Mouse (Mus musculus): ENCODE data around the gene Toe1. TPM values are rescaled to one million over a fixed set of nuclear protein-coding genes. Genes with fewer than 3 reads are reported as not detected.

Toe1 gene
- total RNA-seq, 1 experiment from 2014 or later: 47.6 TPM

DNA sequence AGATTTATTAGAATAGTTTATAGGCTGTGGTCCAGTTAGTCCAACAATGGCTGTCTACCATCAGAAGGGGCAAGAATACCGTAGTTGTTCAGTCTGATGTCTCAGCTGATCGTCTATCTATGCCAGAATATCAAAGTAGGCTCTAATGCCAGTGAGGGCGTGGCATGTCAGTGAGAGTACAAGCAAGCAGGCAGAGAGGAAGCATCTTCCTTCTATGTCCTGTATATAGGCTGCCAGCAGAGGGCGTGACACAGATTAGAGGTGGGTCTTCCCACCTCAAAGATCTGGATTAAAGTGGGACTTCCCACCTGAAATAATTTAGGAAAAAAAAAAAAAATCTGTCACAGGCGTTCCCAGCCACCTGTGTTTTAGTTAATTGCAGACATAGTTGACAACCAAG lies 7.5 kb downstream of the Toe1 start:
- peak; percentile 51 for ATAC-seq (ENCODE audit: extremely low read depth, insufficient number of reproducible peaks, low FRiP score, poor library complexity, severe bottlenecking)

DNA sequence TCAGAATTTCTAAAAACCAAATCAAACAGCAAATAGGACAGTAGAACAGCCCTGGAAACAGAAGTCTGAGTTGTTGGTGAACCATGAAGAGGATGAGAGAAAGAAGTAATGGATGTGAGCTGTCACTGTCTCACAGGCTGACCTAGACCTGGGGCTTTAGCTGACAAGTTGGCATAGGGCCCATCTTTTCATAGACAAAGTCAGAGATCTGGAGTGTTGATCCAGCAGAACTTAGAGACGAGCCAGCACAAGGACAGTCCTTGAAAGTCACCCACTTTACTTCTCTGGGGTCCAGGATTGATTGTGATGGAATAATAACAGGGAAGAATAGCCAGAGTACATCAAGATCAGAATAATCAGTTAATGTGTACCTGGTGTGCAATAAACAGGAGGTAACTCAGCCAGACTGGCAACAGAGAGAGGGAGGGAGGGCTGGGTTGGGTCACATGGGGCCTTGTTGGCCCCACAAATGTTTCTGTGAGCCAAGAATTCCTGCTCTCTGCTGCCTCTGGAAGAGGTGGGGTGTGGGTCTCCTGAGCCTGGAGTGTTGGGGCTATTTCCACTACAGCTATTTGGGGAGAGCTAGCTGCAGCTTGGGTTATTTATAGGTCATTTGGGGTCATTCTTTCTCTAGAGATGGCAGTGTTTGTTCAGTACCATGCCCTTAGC lies 10.9 kb downstream of the Toe1 start:
- no peak for ATAC-seq (ENCODE audit: extremely low read depth, insufficient number of reproducible peaks, low FRiP score, poor library complexity, severe bottlenecking)

DNA sequence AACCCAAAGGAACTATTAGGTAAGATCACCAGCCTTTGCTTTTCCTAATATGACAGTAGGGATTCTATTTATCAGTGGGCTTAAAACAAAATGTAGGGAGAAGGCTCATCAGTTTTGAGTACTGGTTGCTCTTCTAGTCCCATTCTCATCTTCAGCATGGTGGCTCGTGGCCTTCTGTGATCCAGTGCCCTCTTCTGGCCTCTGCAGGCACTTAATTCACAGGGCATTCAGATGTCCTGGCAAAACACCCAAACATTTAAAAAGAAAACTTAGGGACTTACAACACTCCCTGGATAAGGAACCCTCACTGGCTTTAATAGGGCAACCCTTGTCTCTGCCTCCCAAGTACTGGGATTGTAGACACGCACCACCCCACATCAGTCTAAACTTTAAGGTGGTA lies 13.2 kb downstream of the Toe1 start:
- no peak for ATAC-seq (ENCODE audit: extremely low read depth, insufficient number of reproducible peaks, low FRiP score, poor library complexity, severe bottlenecking)

GRCm38 (mm10) chr4:116792453-116792852 lies 15.0 kb downstream of the Toe1 start:
- no peak for ATAC-seq (ENCODE audit: extremely low read depth, insufficient number of reproducible peaks, low FRiP score, poor library complexity, severe bottlenecking)

DNA sequence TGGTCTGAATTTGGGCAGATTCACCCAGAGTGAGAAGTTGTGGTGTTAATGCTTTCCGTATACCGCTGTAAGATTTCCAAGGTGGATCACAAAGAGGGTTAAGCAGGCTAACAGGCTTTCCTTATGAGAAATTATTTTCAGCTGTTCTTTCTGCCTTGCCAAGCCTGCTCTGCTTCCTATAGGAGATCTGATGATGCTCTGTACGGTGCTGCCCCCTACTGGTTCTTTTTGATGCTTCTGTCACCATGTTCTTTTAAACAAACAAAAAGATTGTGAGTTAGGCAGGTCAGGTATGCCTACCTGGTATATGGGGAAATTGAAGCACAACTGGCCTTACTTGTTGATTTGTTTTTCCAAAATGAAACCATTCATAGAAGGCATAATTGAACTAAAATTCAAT lies 18.5 kb downstream of the Toe1 start:
- ATAC-seq (ENCODE audit: extremely low read depth, insufficient number of reproducible peaks, low FRiP score, poor library complexity, severe bottlenecking): peak; percentile 86

DNA sequence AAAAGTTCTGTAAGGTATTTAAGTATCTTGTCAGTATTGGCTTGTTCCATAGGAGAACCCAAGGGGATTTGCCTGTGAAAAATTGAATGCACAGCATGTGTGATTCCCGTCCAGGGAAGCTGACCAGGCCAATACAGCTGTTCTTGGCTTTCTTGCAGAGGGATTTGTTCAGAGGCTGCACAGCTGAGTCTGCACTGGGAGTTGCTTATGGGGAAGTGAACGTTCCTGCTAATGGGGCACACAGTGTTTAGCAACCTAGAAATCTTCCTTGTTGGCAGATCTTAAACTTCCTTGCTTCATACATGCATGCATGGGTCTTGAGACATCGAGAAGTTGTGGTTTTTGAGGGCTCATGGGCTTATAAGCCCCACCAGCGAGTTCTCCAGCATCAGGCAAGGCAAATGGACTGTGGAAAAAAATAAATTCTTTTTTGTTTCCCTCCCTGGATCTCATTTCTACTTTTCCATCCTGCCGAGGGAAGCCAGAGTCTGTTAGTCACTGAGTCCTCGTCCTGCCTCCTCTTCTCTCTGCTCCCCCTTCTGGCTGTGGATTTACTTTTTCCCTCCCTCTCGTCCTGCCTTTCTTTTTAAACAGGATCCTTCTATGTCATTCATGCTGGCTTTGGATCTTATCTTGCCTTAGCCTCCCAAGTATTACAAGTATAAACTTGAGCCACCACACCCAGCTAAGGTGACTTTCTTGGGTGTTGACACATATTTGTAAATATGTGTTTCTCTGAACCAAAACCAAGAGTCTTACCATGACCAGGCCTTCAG lies 19.3 kb downstream of the Toe1 start:
- peak; percentile 64 for ATAC-seq (ENCODE audit: extremely low read depth, insufficient number of reproducible peaks, low FRiP score, poor library complexity, severe bottlenecking)

GRCm38 (mm10) chr4:116786587-116786986 lies 20.9 kb downstream of the Toe1 start:
- ATAC-seq (ENCODE audit: extremely low read depth, insufficient number of reproducible peaks, low FRiP score, poor library complexity, severe bottlenecking): no peak

GRCm38 (mm10) chr4:116782171-116782570 lies 25.3 kb downstream of the Toe1 start:
- no peak for ATAC-seq (ENCODE audit: extremely low read depth, insufficient number of reproducible peaks, low FRiP score, poor library complexity, severe bottlenecking)

- peak; percentile 46; the same call in 1 of the 2 replicates for ATAC-seq (ENCODE audit: extremely low read depth, insufficient number of reproducible peaks, low FRiP score, poor library complexity, severe bottlenecking)
These were observed 26.1 kb downstream of the Toe1 start for GRCm38 (mm10) chr4:116781366-116781765.

DNA sequence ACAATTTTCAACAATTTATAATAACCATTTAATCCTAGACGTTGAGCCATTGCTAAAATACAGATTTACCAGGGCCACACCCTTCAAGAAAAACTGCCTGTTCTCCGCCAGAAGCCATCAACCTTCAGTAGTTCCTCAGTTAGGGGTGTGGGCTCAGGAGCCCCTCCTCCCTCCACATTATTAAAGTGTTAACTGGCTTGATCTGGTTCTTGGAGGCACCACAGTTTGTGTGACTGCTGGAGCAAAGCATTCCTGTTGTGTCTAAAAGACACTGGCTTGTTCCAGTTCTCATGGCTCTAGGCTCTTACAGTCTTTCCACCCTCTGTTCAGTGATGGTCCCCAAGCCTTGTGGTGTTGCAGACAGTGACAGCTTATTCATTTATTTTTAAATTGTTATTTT lies 26.9 kb downstream of the Toe1 start:
- ATAC-seq (ENCODE audit: extremely low read depth, insufficient number of reproducible peaks, low FRiP score, poor library complexity, severe bottlenecking): no peak

DNA sequence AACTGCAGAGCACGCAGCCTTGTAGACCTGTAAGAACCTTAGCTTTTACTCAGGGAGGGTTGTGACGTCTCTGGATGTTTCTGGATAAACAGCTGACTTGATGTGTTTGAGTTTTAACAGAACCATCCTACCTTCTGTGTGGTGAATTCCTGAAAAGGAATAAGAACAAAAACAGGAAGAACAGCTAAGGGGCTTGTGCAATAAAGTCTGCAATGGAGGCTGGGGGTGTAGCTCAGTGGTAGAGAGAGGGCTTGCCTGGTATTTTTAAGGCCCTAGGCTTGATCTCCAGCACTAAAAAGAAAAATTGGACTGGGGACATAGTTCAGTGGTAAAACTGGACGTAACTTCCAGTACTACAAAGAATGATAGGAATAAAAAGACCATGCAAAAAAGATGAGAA lies 30.4 kb downstream of the Toe1 start:
- ATAC-seq (ENCODE audit: extremely low read depth, insufficient number of reproducible peaks, low FRiP score, poor library complexity, severe bottlenecking): no peak

DNA sequence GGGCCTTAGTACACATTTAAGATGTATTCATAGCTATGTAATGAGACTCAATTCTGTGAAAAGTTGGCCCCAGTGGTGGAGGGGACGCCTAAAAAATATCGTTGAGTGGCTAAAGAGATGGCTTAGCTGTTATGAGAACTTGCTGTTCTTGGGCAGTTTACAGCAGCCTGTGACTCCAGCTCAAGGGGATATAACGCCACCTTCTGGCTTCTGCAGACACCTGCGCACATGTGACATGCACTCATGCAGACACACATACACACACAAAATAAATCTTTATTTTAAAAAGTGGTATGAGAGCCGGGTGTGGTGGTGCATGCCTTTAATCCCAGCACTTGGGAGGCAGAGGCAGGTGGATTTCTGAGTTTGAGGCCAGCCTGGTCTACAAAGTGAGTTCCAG lies 31.0 kb downstream of the Toe1 start:
- ATAC-seq (ENCODE audit: extremely low read depth, insufficient number of reproducible peaks, low FRiP score, poor library complexity, severe bottlenecking): no peak

DNA sequence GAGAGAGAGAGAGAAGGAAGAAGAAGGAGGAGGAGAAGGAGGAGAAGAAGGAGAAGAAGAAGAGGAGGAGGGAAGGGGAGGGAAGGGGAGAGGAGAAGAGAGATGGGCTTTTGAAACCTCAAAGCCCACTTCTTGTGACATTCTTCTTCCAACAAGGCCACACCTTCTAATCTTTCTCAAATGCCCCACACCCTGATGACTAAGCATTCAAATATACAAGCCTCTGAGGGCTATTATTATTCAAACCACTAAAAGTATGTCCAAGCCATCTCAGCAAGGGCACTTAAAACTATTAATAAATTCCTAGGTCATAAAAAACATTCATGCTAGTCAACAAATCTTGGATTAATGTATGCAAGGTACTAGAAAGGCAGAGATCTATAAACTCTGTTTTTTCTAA lies 38.4 kb downstream of the Toe1 start:
- no peak for ATAC-seq (ENCODE audit: extremely low read depth, insufficient number of reproducible peaks, low FRiP score, poor library complexity, severe bottlenecking)

DNA sequence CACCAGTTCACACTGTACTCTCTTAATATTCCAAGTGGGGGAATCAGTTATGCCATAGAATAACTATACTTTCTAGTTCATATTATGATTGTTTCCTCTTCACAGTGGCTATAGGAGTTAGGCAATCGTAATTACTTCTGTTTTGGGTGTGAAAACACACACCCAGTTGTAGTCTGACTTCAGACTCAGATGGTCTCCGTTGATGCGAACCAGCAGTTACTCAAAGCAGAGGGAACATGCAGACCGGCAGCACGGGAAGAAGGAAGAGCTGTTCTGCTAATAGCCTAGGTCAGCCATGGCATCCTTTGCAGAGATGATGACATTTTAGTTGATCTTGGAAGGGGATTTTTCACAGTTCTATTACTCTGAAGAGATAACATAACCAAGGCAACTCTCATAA lies 38.9 kb downstream of the Toe1 start:
- no peak for ATAC-seq (ENCODE audit: extremely low read depth, insufficient number of reproducible peaks, low FRiP score, poor library complexity, severe bottlenecking)

DNA sequence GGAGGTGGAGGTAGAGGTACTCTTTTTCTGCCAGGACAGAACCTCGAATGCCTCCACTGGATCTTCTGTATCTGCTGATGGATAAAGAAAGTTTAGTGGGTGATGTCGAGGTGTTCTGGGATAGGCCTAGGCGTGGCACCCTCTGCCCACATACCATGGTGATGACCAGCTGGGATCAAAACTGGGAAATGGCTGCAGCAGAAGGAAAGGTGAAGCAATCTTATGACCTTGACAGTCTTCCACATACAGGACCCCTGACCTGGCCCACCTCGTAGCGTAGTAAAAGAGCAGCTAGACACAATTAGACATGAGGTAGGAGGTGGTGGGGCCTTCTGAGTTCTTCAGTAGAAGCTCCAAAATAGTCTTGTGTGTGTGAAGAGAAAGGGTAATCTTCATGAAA lies 43.4 kb downstream of the Toe1 start:
- ATAC-seq (ENCODE audit: extremely low read depth, insufficient number of reproducible peaks, low FRiP score, poor library complexity, severe bottlenecking): no peak

DNA sequence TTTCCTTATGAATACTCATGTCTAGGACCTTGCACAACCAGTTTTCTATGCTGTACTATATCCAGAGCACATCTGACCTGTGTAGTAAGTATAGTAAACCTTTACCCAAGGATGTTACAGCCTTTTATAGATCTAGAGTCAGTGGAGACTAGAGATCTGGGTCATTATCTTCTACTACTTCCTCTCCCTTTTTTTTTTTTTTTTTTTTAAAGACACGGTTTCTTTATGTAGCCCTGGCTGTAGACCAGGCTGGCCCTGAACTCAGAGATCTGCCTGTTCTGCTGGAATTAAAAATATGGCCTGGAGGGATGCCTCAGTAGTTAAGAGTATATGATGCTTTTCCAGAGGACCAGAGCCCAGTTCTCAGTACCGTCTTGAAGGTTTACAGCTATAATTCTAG lies 45.5 kb downstream of the Toe1 start:
- no peak for ATAC-seq (ENCODE audit: extremely low read depth, insufficient number of reproducible peaks, low FRiP score, poor library complexity, severe bottlenecking)

DNA sequence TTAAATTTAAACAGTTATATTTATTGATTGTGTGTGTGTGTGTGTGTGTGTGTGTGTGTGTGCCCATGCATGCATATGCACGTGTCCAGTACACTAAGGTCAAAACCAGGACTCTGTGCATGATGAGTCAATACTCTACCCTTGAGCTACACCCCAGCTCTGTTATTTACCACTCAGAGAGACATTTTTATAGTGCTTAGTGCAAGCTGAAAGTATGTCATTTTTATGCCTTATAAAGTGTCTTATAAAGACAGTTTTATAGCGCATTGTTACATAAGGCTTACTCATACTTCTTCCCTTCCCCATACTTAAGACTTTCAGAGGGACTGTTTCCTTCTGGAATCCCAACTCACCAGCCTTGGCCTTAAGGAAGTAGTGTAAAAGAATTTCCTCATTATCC lies 57.7 kb downstream of the Toe1 start:
- no peak for ATAC-seq (ENCODE audit: extremely low read depth, insufficient number of reproducible peaks, low FRiP score, poor library complexity, severe bottlenecking)

All from neutrophil, adult 5-6 weeks (primary cell).